Mouse (Mus musculus): ENCODE measurements at regions not wholly inside any gene's neighbourhood (a gene's known extent, or its start where the extent isn't known, plus 50 kb on each side); places are given as distances from the start of the nearest gene placed in this dataset.

DNA sequence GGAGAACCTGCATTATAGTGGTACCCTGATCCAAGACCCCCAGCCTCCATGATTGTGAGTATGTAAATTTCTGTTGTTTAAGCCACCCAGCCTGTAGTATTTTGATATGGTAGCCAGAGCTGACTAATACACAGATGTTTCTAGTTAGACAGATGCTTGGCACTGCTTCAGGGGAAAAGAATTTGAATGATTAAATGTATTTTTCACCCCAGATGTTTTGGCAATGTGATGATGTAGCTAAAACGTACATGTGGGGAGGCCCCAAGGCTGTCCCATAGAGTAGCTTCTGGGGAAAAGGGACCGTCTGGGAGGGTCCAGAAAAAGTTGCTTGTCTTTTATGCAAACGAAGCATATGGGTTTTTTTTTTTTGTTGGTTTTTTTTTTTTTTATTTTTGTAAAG, 654.8 kb downstream of the Slc4a3 start:
- TF ChIP-seq CTCF (IDR thresholded peaks at IDR 0.05; ENCODE audit: extremely low read depth, insufficient read length, insufficient replicate concordance, low read depth, low read length) (no peak), POLR2A (IDR thresholded peaks at IDR 0.05; ENCODE audit: low read depth, low read length) (no peak)
